Mouse (Mus musculus): ENCODE data around the gene C1qtnf3. TPM values are rescaled to one million over a fixed set of nuclear protein-coding genes. Genes with fewer than 3 reads are reported as not detected.
"Not testable (repeated sequence)": the region's sequence is repeated elsewhere in the genome, so short reads cannot be mapped to it uniquely, and the experiment has no call there.

The C1qtnf3 gene
- total RNA-seq, 2 experiments from 2014 or later, result not detected

DNA sequence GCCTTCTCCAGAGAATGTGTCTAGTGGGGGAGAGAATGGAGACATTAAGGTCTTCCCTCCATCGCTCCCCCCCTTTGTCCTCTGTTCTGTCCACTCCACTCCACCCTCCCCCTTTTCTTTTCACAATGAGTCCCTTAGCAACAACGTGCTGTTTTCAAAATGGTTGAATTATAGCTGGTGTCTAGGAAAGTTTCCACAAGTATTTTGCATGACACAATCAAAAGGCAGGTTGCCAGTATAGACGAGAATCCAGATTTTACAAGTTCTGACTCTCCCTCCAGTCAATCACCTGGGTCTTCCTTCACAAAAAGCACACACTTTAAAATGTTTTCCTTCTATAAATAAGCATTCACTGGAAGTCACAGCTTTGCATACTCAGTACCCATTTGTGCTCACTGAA lies 4.6 kb downstream of the C1qtnf3 start:
- DNase-seq (ENCODE audit: low spot score in 2 of 2), result no peak

DNA sequence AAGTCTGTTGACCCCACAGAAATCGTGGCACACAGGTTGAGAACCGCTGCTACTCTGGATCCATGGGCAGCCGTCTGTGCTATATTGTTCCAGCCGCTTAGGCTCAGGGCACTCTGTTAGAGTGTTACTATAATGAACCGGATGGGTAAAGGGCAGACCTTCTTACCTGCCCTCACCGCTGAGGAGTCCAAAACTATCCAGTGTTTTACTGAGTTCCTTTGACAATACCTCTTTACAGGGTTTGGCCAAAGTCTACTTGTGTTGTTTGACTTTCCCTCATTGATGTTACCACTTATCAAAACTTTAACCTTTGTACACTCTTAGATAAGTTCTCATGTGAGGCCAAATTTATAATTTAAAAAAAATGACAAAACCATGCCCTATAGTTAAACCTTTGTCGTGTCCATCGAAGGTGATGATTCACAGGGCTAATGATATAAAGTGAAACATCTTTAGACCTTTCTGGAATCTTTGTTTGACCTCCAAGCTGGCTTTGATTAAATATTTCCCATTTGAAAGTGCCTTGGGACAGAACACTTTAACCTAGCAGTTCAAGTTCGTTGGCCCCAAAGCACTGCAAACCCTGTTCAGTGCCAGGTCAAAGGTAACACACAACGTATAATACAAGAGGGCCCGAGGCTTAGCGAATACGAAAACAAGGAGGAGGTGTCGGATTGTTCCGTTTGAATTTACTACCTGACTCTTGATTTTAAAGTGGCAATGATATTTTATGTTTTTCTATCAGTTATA lies 7.3 kb downstream of the C1qtnf3 start:
- DNase-seq (ENCODE audit: low spot score in 2 of 2), result no peak

DNA sequence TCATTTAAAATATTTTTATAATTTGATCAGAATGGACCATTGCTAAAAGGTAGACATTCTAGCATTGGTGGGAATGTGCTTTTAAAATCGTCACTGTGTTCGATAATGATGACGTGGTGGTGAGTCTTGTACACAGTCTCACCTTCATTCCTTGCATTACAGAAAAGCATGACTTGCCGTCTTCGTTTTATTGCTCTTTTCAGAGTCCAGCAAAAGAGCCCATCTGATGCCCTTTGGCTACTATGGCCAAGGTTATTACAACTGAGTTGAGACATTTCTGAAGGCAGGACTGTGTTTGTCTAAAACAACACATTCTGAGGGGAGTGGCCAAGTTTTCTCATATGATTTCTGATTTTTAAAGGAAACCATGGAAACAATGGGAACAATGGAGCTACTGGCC lies 8.1 kb downstream of the C1qtnf3 start:
- DNase-seq (ENCODE audit: low spot score in 2 of 2), result no peak

GRCm38 (mm10) chr15:10962601-10963000 lies 10.5 kb downstream of the C1qtnf3 start:
- DNase-seq (ENCODE audit: low spot score in 2 of 2), result no peak

GRCm38 (mm10) chr15:10969439-10969838 lies 17.3 kb downstream of the C1qtnf3 start:
- no peak for DNase-seq (ENCODE audit: low spot score in 2 of 2)

DNA sequence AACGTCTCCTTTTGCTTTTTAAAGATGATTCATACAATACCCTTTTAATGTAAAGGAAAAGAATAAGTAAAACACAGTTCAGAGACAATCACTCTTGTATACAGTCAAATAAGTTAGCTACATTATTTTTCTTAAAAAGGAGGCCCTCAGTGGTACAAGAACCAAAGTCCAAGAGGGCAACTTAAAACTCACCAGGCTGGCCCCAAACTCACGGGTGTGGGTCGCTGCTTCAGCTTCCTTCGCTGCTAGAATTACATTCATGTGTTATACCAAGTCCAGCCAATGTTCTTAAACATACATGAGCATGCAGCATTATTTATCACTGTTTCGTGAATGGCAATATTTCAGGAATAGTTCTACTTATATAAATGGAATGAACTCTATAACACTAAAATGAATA lies 18.6 kb downstream of the C1qtnf3 start:
- no peak for DNase-seq (ENCODE audit: low spot score in 2 of 2)

DNA sequence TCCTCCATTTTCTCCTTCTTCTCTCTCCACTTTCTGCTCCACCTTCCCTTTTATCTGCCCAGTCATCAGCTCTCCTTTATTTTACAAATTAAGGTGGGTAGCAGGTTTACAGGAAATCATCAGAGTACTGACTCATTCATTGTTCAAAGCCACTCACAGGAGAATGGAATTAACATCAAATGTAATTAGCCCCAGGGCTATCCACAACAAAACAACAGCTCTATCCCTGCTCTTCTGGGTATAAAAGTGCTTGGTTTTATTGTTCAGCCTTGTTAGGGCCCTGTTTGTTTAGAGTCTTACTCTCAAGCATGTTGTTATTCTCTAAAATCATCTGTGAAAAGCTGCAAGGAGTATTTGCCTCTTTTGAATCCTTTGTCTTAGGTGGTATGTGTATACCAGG lies 25.0 kb downstream of the C1qtnf3 start:
- DNase-seq (ENCODE audit: low spot score in 2 of 2), result no peak

GRCm38 (mm10) chr15:10980712-10981111 lies 28.6 kb downstream of the C1qtnf3 start:
- DNase-seq (ENCODE audit: low spot score in 2 of 2), result no peak

GRCm38 (mm10) chr15:10981377-10982063 lies 29.4 kb downstream of the C1qtnf3 start, which contains the start of gene Amacr:
TSS of gene Amacr (plus strand) at chr15:10981756.
- DNase-seq (ENCODE audit: low spot score in 2 of 2), result peak; percentile 85 to 92

- DNase-seq (ENCODE audit: low spot score in 2 of 2), result no peak
Measured at GRCm38 (mm10) chr15:10982064-10982435, 29.9 kb downstream of the C1qtnf3 start.

- no peak for DNase-seq (ENCODE audit: low spot score in 2 of 2)
Measured at GRCm38 (mm10) chr15:10985756-10986155, 33.6 kb downstream of the C1qtnf3 start.

GRCm38 (mm10) chr15:10986477-10986876 lies 34.3 kb downstream of the C1qtnf3 start:
- DNase-seq (ENCODE audit: low spot score in 2 of 2), result not testable (repeated sequence)

DNA sequence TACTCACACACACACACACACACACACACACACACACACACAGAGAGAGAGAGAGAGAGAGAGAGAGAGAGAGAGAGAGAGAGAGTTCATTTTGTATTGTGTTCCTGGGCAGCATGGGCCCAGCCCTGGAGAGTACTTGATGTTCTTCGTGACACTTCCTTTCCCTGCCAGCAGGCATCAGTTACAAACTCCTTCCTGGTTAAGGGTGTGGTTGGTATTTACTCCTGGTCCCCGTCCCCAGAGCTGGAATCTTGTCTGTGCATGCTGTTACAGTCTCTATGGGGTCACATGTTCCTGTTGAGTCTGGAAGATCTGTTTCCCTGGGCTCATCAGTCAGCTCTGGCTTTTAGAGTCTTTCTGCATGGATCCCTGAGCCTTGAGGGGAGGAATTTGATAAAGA lies 38.3 kb downstream of the C1qtnf3 start:
- no peak for DNase-seq (ENCODE audit: low spot score in 2 of 2)

GRCm38 (mm10) chr15:10991566-10991965 lies 39.4 kb downstream of the C1qtnf3 start:
- no peak for DNase-seq (ENCODE audit: low spot score in 2 of 2)

- no peak for DNase-seq (ENCODE audit: low spot score in 2 of 2)
Measured at GRCm38 (mm10) chr15:10999832-11000231, 47.7 kb downstream of the C1qtnf3 start.

- no peak for DNase-seq (ENCODE audit: low spot score in 2 of 2)
Measured at GRCm38 (mm10) chr15:11000421-11000820, 48.3 kb downstream of the C1qtnf3 start, which contains the start of gene Slc45a2. TSS of gene Slc45a2 (plus strand) at chr15:11000721.

- no peak for DNase-seq (ENCODE audit: low spot score in 2 of 2)
Measured at GRCm38 (mm10) chr15:11003791-11004190, 51.7 kb downstream of the C1qtnf3 start.

- no peak for DNase-seq (ENCODE audit: low spot score in 2 of 2)
Measured at GRCm38 (mm10) chr15:11004646-11005045, 52.5 kb downstream of the C1qtnf3 start.

DNA sequence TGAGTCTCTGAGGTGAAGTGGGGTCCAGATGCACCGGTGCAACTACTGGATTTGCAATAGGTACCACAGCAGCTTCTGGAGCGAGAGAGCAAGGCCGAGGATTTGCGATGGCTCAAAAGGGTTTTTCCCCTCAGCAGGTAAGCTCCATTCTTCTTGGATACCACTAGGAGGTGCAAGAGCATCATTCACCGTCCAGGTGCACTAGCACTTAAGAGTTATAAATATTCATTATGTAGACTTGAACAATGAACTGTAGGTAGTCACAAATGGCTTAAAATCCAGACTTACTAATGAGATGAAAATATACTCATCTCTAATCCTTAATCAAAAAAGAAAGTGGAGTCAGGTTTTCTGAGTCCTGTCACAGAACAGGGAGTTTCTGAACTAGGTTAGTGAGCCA lies 56.6 kb downstream of the C1qtnf3 start:
- DNase-seq (ENCODE audit: low spot score in 2 of 2), result no peak

DNA sequence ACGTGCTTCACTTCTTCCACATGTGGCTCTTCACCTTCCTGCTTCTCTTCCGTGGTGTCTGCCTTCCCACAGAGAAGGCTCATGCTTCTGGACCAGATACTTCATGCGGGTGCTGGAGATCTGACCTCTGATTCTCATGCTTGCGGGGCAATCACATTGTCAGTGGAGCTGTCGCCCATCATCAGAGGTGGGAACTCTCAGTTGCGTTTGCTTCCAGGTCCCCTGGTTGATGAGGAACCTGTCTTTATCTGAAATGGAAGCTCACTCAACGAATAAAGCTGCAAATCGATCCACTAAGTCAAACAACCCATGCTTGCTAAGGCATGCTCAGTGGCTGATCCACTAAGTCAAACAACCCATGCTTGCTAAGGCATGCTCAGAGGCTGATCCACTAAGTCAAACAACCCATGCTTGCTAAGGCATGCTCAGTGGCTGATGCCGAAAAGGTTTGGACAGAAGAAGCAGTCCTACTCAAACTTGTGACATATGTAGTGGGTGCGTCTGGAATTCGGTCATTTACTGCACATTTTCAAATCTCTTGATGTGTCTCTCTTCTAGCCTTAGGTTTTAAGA lies 58.9 kb downstream of the C1qtnf3 start:
- DNase-seq (ENCODE audit: low spot score in 2 of 2), result no peak

GRCm38 (mm10) chr15:11014931-11015330 lies 62.8 kb downstream of the C1qtnf3 start:
- DNase-seq (ENCODE audit: low spot score in 2 of 2), result no peak

All from left cerebral cortex, adult 18-20 months (tissue).